Mouse (Mus musculus) heart, embryonic 13.5 days (tissue): ENCODE measurements around the gene Syt3. TPM values are rescaled to one million over a fixed set of nuclear protein-coding genes. Genes with fewer than 3 reads are reported as not detected.

Experiments used
- polyA plus RNA-seq: library from polyadenylated mRNA; unstranded; fragments of >200 nt; fragmentation: Nextera tagmentation; extraction: Ambion mirVana; gene quantifications from 2 replicates; pipeline ENCODE4 v1.2.1, GENCODE M21; 2015

Syt3 gene
- polyA plus RNA-seq, 1 experiment from 2014 or later = 0.62 TPM

Other genes starting within 250 kb of the Syt3 start
- gene Klk1b16, start 247.3 kb upstream of the Syt3 start, polyA plus RNA-seq = not detected in 2 replicates
- gene Klk1b24, start 195.9 kb upstream of the Syt3 start, polyA plus RNA-seq = not detected in 2 replicates
- not detected in 2 replicates for gene Klk1b3, start 185.9 kb upstream of the Syt3 start, polyA plus RNA-seq
- gene Klk1b4, start 176.7 kb upstream of the Syt3 start, polyA plus RNA-seq = not detected in 2 replicates
- gene Klk1b5, start 168.2 kb upstream of the Syt3 start, polyA plus RNA-seq = not detected in 2 replicates
- gene Klk1, start 158.7 kb upstream of the Syt3 start, polyA plus RNA-seq = not detected in 2 replicates
- gene Gm36864, start 147.9 kb upstream of the Syt3 start, polyA plus RNA-seq = 0.09 TPM in 1 of 2 replicates, not detected in the other
- gene 1700028J19Rik, start 137.4 kb upstream of the Syt3 start, polyA plus RNA-seq = 0.79 and 0.93 TPM in 2 replicates
- gene 2410002F23Rik, start 137.4 kb upstream of the Syt3 start, polyA plus RNA-seq = 85.1 and 87.1 TPM in 2 replicates
- gene Acp4, start 126.7 kb upstream of the Syt3 start, polyA plus RNA-seq = not detected in 2 replicates
- not detected in 2 replicates for gene Gm15517, start 122.7 kb upstream of the Syt3 start, polyA plus RNA-seq
- 0.67 and 0.71 TPM in 2 replicates for gene Clec11a, start 77.2 kb upstream of the Syt3 start, polyA plus RNA-seq
- gene Shank1, start 73.8 kb upstream of the Syt3 start, polyA plus RNA-seq = 0.62 and 0.80 TPM in 2 replicates
- 0.35 and 0.45 TPM in 2 replicates for gene 1700008O03Rik, start 1.7 kb downstream of the Syt3 start, polyA plus RNA-seq
- 1.6 and 1.7 TPM in 2 replicates for gene Lrrc4b, start 44.9 kb downstream of the Syt3 start, polyA plus RNA-seq
- gene Aspdh, start 81.3 kb downstream of the Syt3 start, polyA plus RNA-seq = 0.70 and 1.4 TPM in 2 replicates
- gene Josd2, start 83.9 kb downstream of the Syt3 start, polyA plus RNA-seq = 138 and 158 TPM in 2 replicates
- 88.2 and 93.2 TPM in 2 replicates for gene Emc10, start 112.4 kb downstream of the Syt3 start, polyA plus RNA-seq
- gene Fam71e1, start 112.5 kb downstream of the Syt3 start, polyA plus RNA-seq = 8.5 and 9.1 TPM in 2 replicates
- gene Mybpc2, start 140.6 kb downstream of the Syt3 start, polyA plus RNA-seq = 2.2 and 2.4 TPM in 2 replicates
- gene Spib, start 148.0 kb downstream of the Syt3 start, polyA plus RNA-seq = 0.05 and 0.13 TPM in 2 replicates
- gene Pold1, start 164.7 kb downstream of the Syt3 start, polyA plus RNA-seq = 56.1 and 58.7 TPM in 2 replicates
- 53.5 and 58.3 TPM in 2 replicates for gene Nr1h2, start 169.8 kb downstream of the Syt3 start, polyA plus RNA-seq
- gene Napsa, start 188.3 kb downstream of the Syt3 start, polyA plus RNA-seq = 0.39 and 0.43 TPM in 2 replicates
- gene Kcnc3, start 206.6 kb downstream of the Syt3 start, polyA plus RNA-seq = 0.05 and 0.17 TPM in 2 replicates